Mouse (Mus musculus): ENCODE measurements around the gene Gm13275. TPM values are rescaled to one million over a fixed set of nuclear protein-coding genes. Genes with fewer than 3 reads are reported as not detected.
"Not testable (repeated sequence)": the region's sequence is repeated elsewhere in the genome, so short reads cannot be mapped to it uniquely, and the experiment has no call there.

The Gm13275 gene
- total RNA-seq, 2 experiments from 2014 or later, result not detected

- DNase-seq (ENCODE audit: low spot score in 2 of 2), result not testable (repeated sequence)
These were observed 2.8 kb downstream of the Gm13275 start, which contains the start of gene Gm13279 for GRCm38 (mm10) chr4:88797097-88797496. Gene Gm13279 (plus strand): TSS chr4:88797397.

GRCm38 (mm10) chr4:88799365-88799764 lies 5.1 kb downstream of the Gm13275 start, which contains the start of gene Gm13285:
Gene Gm13285 (plus strand): TSS chr4:88799665.
- DNase-seq (ENCODE audit: low spot score in 2 of 2), result not testable (repeated sequence)

- DNase-seq (ENCODE audit: low spot score in 2 of 2), result not testable (repeated sequence)
These were observed 8.7 kb downstream of the Gm13275 start, which contains the start of gene Gm13287 for GRCm38 (mm10) chr4:88802954-88803353. Gene Gm13287 (plus strand): TSS chr4:88803254.

- not testable (repeated sequence) for DNase-seq (ENCODE audit: low spot score in 2 of 2)
These were observed 10.9 kb downstream of the Gm13275 start, which contains the start of gene Gm13288 for GRCm38 (mm10) chr4:88805231-88805630. Gene Gm13288 (plus strand): TSS chr4:88805531.

- not testable (repeated sequence) for DNase-seq (ENCODE audit: low spot score in 2 of 2)
These were observed 11.5 kb downstream of the Gm13275 start for GRCm38 (mm10) chr4:88805761-88806160.

GRCm38 (mm10) chr4:88815928-88816327 lies 21.6 kb downstream of the Gm13275 start, which contains the start of gene Ifna7:
Gene Ifna7 (plus strand): TSS chr4:88816228.
- DNase-seq (ENCODE audit: low spot score in 2 of 2), result no peak

DNA sequence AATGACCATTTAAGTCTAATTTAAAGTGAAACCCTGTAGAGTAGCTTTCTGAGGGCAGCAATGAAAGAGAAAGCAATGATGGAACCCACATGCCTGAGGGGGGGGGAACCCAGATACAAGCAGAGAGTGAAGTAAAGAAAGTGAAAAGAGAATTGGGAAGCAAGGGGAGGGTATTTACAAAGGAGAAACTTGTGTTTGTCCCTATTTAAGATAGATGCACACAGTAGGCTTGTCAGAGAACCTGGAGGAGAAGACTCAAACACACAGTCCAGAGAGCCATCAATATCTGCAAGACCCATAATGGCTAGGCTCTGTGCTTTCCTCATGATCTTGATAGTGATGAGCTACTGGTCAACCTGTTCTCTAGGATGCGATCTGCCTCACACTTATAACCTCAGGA lies 25.4 kb downstream of the Gm13275 start, which contains the start of gene Ifna11:
TSS of gene Ifna11 (plus strand) at position 301 of the 400 bp plus-strand sequence.
- no peak for DNase-seq (ENCODE audit: low spot score in 2 of 2)

- peak in 1 of 2 experiments; percentile 14 for DNase-seq (ENCODE audit: low spot score in 2 of 2)
These were observed 28.7 kb downstream of the Gm13275 start for GRCm38 (mm10) chr4:88822995-88823394.

GRCm38 (mm10) chr4:88827116-88827515 lies 32.8 kb downstream of the Gm13275 start, which contains the start of gene Ifna6:
Gene Ifna6 (plus strand): TSS chr4:88827416.
- not testable (repeated sequence) for DNase-seq (ENCODE audit: low spot score in 2 of 2)

GRCm38 (mm10) chr4:88830523-88830922 lies 36.2 kb downstream of the Gm13275 start:
- peak in 1 of 2 experiments; percentile 48 for DNase-seq (ENCODE audit: low spot score in 2 of 2)

- DNase-seq (ENCODE audit: low spot score in 2 of 2), result not testable (repeated sequence)
These were observed 40.9 kb downstream of the Gm13275 start, which contains the start of gene Ifna5 for GRCm38 (mm10) chr4:88835225-88835624. Gene Ifna5 (plus strand): TSS chr4:88835525.

DNA sequence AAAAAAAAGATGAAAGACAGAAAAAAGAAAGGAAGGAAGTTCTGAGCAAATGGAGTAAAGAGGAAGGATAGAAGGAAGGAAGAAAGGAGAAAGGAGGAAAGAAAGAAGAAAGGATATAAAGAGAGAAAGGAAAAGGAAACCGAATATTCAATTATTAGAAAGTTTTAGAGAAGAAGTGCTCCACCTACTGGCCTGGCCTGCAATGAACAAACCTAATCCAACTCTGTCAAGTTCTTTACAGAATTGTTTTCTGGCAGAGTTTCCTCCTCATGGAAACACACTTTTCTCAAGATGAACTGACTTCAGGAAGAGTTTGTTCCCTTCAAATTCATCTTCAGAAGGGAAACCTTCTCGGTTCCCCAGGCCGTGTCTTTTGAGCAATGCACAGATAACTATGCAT lies 44.5 kb downstream of the Gm13275 start:
- DNase-seq (ENCODE audit: low spot score in 2 of 2), result peak in 1 of 2 experiments; percentile 5

- no peak for DNase-seq (ENCODE audit: low spot score in 2 of 2)
These were observed 45.8 kb downstream of the Gm13275 start for GRCm38 (mm10) chr4:88840058-88840457.

DNA sequence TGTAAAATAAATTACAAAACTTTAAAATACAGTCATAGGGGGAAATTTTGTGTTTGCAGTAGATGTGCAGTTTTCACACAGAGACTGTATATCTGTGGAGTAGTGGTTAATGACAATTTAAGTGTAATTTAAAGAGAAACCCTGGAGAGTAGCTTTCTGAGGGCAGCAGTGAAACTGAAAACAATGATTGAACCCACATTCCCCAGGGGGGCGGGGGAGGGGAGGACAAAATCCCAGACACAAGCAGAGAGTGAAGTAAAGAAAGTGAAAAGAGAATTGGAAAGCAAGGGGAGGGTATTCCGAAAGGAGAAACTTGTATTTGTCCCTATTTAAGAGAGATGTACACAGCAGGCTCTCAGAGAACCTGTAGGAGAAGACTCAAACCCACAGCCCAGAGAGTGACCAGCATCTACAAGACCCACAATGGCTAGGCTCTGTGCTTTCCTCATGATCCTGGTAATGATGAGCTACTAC lies 47.2 kb downstream of the Gm13275 start, which contains the start of gene Ifna4:
TSS of gene Ifna4 (plus strand) at position 424 of the 474 bp plus-strand sequence.
- DNase-seq (ENCODE audit: low spot score in 2 of 2), result no peak

Other genes starting within 250 kb of the Gm13275 start
- not detected for gene Ifna15, start 236.2 kb upstream of the Gm13275 start, total RNA-seq (2021)
- gene Ifna14, start 222.7 kb upstream of the Gm13275 start, total RNA-seq (2021), result not detected
- gene Ifna9, start 202.1 kb upstream of the Gm13275 start, total RNA-seq (2021), result not detected
- gene Ifna12, start 191.1 kb upstream of the Gm13275 start, total RNA-seq (2021), result not detected
- not detected for gene C87499, start 160.1 kb upstream of the Gm13275 start, total RNA-seq (2021)
- not detected for gene Ifna13, start 150.0 kb upstream of the Gm13275 start, total RNA-seq (2021)
- gene Ifna16, start 117.6 kb upstream of the Gm13275 start, total RNA-seq (2021), result not detected
- not detected for gene Ifna2, start 110.6 kb upstream of the Gm13275 start, total RNA-seq (2021)
- gene Ifnab, start 103.1 kb upstream of the Gm13275 start, total RNA-seq (2021), result not detected
- gene Gm26566, start 72.7 kb upstream of the Gm13275 start, total RNA-seq (2021), result 1 to 10 TPM; 1.1 to 1.6 TPM
- gene Klhl9, start 72.0 kb upstream of the Gm13275 start, total RNA-seq (2021), result 100 to 1,000 TPM; 103 to 111 TPM
- not detected for gene Gm13271, start 39.6 kb upstream of the Gm13275 start, total RNA-seq (2021)
- not detected for gene Gm13283, start 34.4 kb upstream of the Gm13275 start, total RNA-seq (2021)
- gene Gm13290, start 20.7 kb upstream of the Gm13275 start, total RNA-seq (2021), result not detected
- not detected for gene Gm13289, start 17.6 kb upstream of the Gm13275 start, total RNA-seq (2021)
- gene Gm13272, start 14.6 kb upstream of the Gm13275 start, total RNA-seq (2021), result not detected
- gene Ifnz, start 12.4 kb upstream of the Gm13275 start, total RNA-seq (2021), result not detected
- gene Gm13276, start 8.8 kb upstream of the Gm13275 start, total RNA-seq (2021), result not detected
- gene Gm13277, start 5.9 kb upstream of the Gm13275 start, total RNA-seq (2021), result not detected
- gene Gm13278, start 2.9 kb upstream of the Gm13275 start, total RNA-seq (2021), result not detected
- not detected for gene Gm13279, start 2.9 kb downstream of the Gm13275 start, total RNA-seq (2021)
- gene Gm13285, start 5.2 kb downstream of the Gm13275 start, total RNA-seq (2021), result not detected
- not detected for gene Gm13287, start 8.8 kb downstream of the Gm13275 start, total RNA-seq (2021)
- not detected for gene Gm13288, start 11.0 kb downstream of the Gm13275 start, total RNA-seq (2021)
- not detected for gene Ifna7, start 21.7 kb downstream of the Gm13275 start, total RNA-seq (2021)
- not detected for gene Ifna11, start 25.5 kb downstream of the Gm13275 start, total RNA-seq (2021)
- not detected for gene Ifna6, start 32.9 kb downstream of the Gm13275 start, total RNA-seq (2021)
- not detected for gene Ifna5, start 41.0 kb downstream of the Gm13275 start, total RNA-seq (2021)
- gene Ifna4, start 47.4 kb downstream of the Gm13275 start, total RNA-seq (2021), result not detected
- gene Ifna1, start 55.6 kb downstream of the Gm13275 start, total RNA-seq (2021), result not detected
- gene Ifne, start 85.7 kb downstream of the Gm13275 start, total RNA-seq (2021), result not detected